Mouse (Mus musculus) lung, postnatal 25 days (tissue): ENCODE data around the gene Syt3.

Experiments used
- DNase-seq: peaks from one replicate; pipeline ENCODE4 v3.0.0; 2022; ENCODE audit warnings: low spot score

Syt3 gene

GRCm38 (mm10) chr7:44383980-44384715 lies at the start of gene Syt3:
Gene Syt3, plus strand, starts transcription at chr7:44384102.
- peak; percentile 54 for DNase-seq

GRCm38 (mm10) chr7:44334139-44334538 lies 49.8 kb upstream of the Syt3 start:
- no peak for DNase-seq

- DNase-seq = no peak
Measured at GRCm38 (mm10) chr7:44335031-44335878, 48.6 kb upstream of the Syt3 start.

GRCm38 (mm10) chr7:44336046-44337021 lies 47.6 kb upstream of the Syt3 start:
- DNase-seq = no peak

- no peak for DNase-seq
Measured at GRCm38 (mm10) chr7:44337121-44337849, 46.6 kb upstream of the Syt3 start.

GRCm38 (mm10) chr7:44340226-44340625 lies 43.7 kb upstream of the Syt3 start:
- no peak for DNase-seq

DNA sequence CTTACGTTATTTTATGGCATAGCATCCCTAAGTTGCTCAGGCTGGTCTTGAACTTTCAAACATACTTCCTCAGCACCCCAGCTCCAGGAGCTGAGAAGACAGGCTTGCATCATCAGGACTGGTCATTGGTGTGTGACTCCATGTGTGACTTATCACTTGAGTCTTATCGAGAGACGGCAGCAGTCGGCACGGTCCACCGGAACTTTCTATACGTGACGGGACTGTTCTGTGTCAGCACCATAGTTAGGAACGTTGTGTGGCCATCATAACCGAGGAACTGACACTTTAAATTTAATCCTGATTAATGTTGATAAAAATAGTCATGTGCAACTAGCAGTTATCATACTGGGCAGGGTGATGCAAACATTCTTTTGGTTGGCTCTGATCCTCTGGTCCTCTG lies 42.8 kb upstream of the Syt3 start:
- no peak for DNase-seq

- DNase-seq = no peak
Measured at GRCm38 (mm10) chr7:44341714-44342113, 42.2 kb upstream of the Syt3 start.

- DNase-seq = no peak
Measured at GRCm38 (mm10) chr7:44343459-44344015, 40.4 kb upstream of the Syt3 start.

GRCm38 (mm10) chr7:44344622-44345021 lies 39.3 kb upstream of the Syt3 start:
- no peak for DNase-seq

GRCm38 (mm10) chr7:44349043-44349442 lies 34.9 kb upstream of the Syt3 start:
- no peak for DNase-seq

GRCm38 (mm10) chr7:44350957-44351711 lies 32.8 kb upstream of the Syt3 start:
- peak; percentile 76 for DNase-seq

GRCm38 (mm10) chr7:44351881-44352749 lies 31.8 kb upstream of the Syt3 start:
- DNase-seq = no peak

GRCm38 (mm10) chr7:44352750-44353600 lies 30.9 kb upstream of the Syt3 start:
- no peak for DNase-seq

DNA sequence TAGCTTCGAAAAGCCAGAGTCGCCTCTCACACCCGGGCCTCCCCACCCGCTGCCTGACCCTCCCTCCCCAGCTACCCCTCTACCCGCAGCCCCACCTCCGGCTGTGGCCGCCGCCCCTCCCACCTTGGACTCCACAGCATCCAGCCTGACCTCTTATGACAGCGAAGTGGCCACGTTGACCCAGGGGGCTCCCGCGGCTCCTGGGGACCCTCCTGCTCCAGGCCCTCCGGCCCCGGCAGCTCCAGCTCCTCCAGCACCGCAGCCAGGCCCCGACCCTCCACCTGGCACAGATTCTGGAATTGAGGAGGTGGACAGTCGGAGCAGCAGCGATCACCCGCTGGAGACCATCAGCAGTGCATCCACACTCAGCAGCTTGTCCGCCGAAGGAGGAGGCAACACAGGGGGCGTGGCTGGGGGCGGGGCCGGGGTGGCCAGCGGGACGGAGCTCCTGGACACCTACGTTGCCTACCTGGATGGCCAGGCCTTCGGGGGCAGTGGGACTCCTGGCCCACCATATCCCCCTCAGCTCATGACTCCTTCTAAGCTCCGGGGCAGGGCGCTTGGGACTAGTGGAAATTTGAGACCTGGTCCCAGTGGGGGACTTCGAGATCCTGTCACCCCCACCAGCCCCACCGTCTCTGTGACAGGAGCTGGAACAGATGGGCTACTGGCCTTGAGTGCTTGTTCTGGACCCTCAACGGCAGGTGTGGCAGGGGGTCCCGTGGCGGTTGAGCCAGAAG lies 30.1 kb upstream of the Syt3 start:
- no peak for DNase-seq

GRCm38 (mm10) chr7:44355411-44355810 lies 28.5 kb upstream of the Syt3 start:
- DNase-seq = no peak

GRCm38 (mm10) chr7:44356590-44357481 lies 27.1 kb upstream of the Syt3 start:
- DNase-seq = no peak
